Mouse (Mus musculus): ENCODE data around the gene Gpr55.

The Gpr55 gene

GRCm38 (mm10) chr1:85957290-85957689 lies 3.5 kb downstream of the Gpr55 start:
- no peak for DNase-seq

DNA sequence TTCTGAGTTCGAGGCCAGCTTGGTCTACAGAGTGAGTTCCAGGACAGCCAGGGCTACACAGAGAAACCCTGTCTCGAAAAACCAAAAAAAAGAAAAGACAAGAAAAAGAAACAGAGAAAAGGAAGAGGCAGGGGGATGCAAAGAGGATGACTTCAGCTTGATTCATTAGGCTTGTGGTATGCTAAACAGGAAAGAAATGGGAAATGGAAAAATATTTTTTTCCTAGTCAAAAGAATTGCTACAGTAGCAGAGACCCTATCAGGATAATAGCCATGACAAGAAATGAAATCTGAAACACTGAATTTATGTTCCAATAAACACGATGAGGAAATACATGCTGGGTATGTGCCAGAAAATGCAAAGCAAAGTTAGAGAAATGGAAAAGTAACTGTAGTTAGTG lies 5.7 kb downstream of the Gpr55 start:
- no peak for DNase-seq

GRCm38 (mm10) chr1:85949085-85949684 lies 11.6 kb downstream of the Gpr55 start:
- no peak for DNase-seq

GRCm38 (mm10) chr1:85942318-85942717 lies 18.5 kb downstream of the Gpr55 start:
- no peak for DNase-seq

DNA sequence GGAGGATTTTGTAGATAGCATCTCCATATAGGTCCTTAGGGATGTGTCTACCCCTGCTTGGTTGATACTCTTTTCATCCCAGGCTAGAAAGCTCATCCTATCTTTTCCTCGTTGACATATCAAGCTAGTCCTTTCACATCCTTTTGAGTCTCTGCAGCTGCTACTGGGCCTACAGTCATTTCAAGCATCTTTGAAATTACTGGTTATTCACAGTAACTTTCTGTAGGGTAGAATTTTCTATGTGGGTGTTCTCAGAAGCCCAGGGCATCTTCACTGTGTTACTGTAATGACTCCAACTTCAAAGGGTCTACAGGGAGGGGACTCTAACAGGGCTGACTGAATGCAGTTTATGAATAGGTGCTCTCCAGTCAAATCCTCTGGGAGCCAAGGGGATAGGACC lies 23.5 kb downstream of the Gpr55 start:
- no peak for DNase-seq

- DNase-seq, result peak; percentile 40 to 55
Observed at GRCm38 (mm10) chr1:85936265-85936664, 24.5 kb downstream of the Gpr55 start.

- DNase-seq, result peak; percentile 71 to 83
Observed at GRCm38 (mm10) chr1:85935148-85935852, 25.5 kb downstream of the Gpr55 start.

DNA sequence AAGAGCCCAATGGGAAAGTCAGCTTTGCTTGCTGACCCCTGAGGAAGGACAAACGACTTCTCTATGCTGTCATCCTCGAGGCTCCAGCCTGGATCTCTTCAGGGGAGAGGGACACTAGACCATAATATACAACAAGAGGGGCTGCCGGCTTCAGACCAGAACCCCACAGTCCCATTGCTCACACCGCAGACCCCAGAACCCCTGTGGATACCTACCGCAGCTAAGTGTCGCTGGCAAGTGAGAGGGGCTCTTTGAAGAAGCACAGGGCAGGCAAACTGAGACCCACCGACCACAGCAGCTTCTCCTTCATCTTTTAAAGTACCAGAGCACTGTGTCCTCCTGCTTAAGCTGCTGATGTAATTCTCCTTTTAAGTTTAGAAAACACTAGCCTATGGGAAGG lies 26.2 kb downstream of the Gpr55 start:
- no peak for DNase-seq

DNA sequence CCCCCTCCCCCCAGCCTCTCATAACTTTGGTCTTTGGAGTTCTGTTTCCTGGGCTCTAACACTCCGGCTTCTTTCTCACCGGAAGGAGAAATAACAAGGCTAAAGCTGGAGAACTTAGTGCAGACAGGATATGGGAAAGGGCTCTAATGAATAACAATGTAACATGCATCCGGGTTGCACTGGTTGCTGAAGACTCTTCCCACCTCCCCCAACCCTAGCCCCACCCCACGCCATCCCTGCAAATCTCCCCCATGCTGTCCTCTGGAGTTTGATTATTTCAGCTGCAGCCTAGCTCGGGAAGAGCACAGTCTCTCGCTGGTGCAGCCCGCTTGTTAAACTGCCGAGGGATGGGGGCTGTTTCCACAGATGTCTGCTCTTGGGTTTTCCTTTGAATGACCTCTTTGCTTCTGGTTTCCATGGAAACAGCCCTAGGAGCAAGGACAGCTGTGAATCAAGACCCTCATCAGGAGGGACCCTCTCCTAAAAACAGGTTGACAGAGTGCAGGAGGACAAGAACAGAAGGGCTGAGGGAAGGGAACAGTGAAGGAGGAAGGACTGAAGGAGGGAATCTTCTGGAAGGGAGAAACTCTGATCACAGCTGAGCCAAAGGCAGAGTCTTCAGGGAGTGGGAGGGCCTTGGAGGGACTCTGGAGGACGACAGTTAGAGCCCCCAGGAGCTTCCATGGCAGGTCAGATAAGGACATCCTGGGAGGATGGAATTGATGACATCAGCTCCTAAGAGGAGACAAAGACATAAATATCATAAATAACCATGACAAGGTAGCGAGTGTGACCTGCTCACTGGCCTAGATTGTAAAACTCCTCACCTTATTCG lies 27.0 kb downstream of the Gpr55 start:
- no peak for DNase-seq

- no peak for DNase-seq
Observed at GRCm38 (mm10) chr1:85933226-85933625, 27.6 kb downstream of the Gpr55 start.

DNA sequence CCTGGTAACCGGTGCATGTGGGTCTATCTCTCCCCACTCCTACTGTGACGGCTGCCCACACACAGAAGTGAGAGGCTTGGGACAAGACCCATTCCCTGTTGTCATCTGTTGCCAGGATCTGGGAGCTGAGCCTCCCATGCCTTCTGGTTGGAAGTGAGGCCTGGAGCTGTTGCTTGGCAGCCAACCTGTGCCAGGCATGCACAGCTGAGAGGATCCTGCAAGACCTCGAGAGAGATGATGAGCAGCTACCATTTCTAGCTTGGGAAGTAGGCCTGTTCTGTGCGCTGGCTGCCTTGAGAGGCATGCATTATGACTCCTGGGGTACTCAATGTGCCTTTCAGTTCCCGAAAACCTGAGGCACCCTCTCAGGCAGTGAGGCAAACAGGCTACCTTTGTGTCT lies 29.6 kb downstream of the Gpr55 start:
- DNase-seq, result peak; percentile 41 to 51

GRCm38 (mm10) chr1:85929406-85929805 lies 31.4 kb downstream of the Gpr55 start:
- no peak for DNase-seq

GRCm38 (mm10) chr1:85928688-85929065 lies 32.1 kb downstream of the Gpr55 start:
- DNase-seq, result no peak

DNA sequence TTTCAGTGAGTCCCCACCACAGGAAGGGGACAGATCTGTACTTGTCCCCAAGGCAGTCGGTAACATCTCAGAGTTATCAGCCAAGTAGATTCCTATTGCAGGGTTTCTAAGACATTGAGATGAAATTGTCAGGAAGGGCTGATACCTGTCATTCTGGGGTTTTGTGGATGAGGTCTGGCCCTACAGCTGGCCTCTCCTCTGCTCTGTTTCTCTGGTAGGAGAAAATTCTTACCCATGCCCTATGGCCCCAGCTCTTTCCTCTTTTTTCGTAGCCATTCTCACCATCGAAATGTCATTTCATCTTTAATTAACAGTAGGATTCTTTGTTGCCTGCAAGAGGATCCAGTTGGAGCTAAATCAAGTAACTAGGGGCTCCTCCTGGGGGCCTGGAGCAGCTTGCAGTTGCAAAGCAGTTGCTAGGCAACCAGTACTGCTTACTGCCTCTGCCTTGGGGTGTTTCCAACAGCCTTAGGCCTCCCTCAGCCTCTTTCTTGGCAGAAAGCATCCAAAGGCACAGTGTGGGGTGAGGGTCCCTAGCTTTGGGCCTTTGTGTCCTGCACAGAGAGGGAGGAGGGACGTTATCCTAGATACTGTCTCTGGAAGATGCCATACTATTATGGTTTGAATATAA lies 32.6 kb downstream of the Gpr55 start, which contains the start of gene 4933407L21Rik:
4933407L21Rik (plus strand) TSS at position 427 of the 631 bp plus-strand sequence.
- DNase-seq, result peak; percentile 52 to 59

DNA sequence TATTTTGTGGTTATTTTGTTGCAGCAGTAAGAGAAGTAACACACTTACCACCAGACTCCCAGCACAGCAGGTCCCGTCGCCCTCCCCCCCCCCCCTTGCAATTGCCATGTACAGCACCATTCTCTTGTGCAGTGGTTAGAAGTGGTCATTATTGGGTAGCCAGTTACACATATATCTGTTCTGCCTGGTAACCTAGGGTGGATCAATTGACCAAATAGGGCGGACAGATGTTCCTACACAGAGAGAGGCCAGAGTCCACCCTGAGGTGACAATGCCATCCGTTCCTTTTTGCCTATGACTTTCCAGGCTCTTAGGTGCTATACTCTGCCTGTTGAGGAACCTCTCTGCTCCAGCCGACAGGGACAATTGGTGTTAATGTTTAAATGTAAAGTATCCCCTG lies 35.6 kb downstream of the Gpr55 start:
- DNase-seq, result no peak

DNA sequence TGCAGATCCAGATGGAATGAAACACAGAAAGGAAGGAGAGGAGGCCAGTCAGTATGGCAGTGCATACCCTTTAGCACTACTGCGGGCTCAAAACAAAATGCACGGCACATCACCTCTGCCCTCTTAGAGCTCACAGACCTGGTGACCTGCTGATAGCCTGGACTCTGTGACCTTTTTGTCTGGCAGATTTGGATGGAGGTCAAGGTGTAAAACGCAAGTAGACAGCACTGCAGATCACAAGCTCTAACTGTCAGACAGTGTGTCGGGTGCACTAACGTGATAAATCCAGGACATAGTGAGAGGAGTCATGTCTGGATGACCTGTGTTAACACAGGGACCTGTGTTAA lies 38.0 kb downstream of the Gpr55 start:
- DNase-seq, result no peak

- DNase-seq, result peak; percentile 46 to 66
Observed at GRCm38 (mm10) chr1:85922127-85922864, 38.5 kb downstream of the Gpr55 start.

GRCm38 (mm10) chr1:85921725-85922124 lies 39.1 kb downstream of the Gpr55 start:
- DNase-seq, result no peak

DNA sequence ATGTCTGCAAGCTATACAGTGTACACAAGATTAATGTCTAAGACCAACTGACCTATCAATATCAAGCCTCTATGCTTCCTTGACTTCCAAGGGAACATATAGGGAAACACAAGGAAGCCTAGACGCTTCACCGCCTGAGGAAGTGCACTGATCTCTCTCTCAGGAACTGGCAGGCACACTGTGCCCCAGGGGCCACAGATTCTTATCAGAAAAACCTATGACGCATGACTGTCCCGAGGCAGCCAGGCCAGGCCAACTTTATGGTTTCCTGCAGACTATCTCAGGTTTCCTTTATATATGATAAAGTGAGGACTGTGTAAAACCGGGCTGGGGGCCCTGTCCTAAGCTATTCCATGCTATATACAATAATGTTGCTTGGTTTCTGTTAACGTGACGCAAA lies 41.2 kb downstream of the Gpr55 start:
- no peak for DNase-seq

DNA sequence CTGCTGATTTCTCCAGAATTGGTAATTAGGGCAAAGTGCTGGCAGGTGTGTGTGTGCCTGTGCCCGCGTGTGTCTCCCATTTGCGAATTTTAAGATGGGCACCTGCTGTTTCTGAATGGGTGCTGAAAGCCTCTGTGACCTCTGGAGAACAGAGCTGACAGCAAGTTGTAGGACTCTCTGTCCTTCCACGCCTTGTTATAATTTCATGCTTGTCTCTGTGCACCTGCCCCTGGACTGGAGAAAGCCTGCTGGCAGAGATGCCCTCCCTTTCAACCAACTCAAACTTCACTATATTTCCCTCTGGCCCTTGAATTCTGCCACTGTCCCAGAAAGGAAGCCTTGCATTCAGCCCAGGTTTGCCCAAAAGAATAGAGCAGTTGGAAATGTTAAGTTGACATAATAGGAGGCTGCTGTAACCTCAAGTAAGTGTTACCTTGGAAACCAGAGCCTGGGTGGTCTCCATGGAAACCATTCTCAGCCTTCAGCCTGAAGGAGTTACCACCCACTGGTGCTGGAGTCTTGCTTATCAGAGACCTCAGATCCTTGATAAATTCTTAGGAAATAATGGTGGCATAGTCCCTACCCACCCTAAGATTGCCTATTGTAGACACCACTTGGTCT lies 43.9 kb downstream of the Gpr55 start:
- no peak for DNase-seq

GRCm38 (mm10) chr1:85915890-85916289 lies 44.9 kb downstream of the Gpr55 start:
- no peak for DNase-seq

DNA sequence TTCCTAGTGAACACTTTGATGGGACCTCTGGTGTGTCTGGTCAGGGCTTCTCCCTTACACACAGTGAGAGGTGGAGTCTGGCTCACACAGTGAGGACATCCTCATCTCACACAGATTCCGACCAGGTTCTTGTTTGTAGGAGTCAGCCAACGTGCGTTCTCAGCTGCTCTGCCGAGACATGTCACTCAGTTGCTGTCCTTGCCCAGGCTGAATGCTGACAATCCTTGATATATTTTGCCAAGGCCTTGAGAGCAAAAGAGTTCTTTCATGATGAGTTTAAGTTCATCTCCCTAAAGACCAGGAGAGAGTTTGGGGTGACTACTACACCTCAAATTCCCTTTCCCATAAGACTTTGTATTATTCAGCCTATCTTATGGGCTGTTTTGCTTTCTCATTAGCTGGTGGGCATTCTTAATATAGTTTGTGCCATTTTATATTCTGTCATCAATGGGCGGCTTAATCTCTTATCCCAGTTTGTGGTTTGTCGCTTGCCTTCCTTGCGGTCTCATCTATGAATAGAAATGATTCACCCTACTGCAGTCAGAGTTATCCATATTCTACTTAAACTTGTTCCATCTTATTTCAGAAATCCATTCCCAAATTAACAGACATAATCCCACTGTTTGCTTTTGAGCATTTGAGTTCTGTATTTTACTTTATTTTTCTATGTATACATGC lies 47.6 kb downstream of the Gpr55 start:
- DNase-seq, result no peak
